Mouse (Mus musculus): ENCODE data around the gene Ube2g2. TPM values are rescaled to one million over a fixed set of nuclear protein-coding genes. Genes with fewer than 3 reads are reported as not detected.

Ube2g2 gene
- total RNA-seq (2022), result 10 to 100 TPM; 78.9 to 82.9 (median 81.2) TPM

GRCm38 (mm10) chr10:77622055-77622988, at the start of gene Ube2g2:
TSS of gene Ube2g2 (plus strand) at chr10:77622275.
- DNase-seq (ENCODE audit: low spot score), result peak; percentile 91

DNA sequence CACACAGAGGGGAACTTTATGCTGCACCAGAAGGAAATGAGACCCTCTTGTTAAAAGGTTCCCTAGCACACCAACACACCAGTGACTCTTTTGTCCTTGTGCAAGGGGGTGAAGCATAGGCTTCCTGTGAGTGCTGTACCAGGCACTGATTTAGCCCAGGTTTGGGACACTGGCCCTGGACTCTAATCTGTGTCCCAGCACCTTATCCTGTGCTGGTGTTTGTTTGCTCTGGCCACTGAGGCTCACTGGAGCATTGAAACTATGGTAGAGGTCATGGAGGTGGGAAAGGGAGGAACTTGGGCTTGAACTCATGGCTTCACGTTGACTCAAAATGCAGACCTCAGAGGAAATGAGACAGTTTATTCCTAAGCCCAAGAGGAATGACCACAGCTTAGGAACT, 48.9 kb upstream of the Ube2g2 start:
- no peak for DNase-seq (ENCODE audit: low spot score)

- DNase-seq (ENCODE audit: low spot score), result no peak
These were observed 41.8 kb upstream of the Ube2g2 start for GRCm38 (mm10) chr10:77580027-77580920.

- no peak for DNase-seq (ENCODE audit: low spot score)
These were observed 41.1 kb upstream of the Ube2g2 start for GRCm38 (mm10) chr10:77581023-77581407.

GRCm38 (mm10) chr10:77581408-77582284, 40.4 kb upstream of the Ube2g2 start, which contains the start of gene Pttg1ip:
TSS of gene Pttg1ip (plus strand) at chr10:77581720.
- peak; percentile 94 for DNase-seq (ENCODE audit: low spot score)

DNA sequence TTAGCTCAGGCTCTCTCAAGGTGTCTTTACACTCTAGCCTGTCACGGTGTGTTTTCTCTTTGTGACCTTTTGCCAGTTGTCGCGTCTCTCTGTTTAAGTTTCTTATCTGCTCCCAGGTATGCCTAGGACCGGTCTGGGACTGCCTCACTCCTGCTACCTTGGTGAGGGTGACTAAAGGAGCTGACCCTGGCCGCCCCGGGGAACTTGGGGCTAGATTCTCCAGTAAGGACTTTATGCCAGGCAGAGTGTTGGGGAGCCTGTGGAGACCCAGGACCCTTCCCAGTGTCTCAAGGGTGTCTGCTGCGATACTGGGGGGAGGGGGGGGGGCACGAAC, 39.8 kb upstream of the Ube2g2 start:
- no peak for DNase-seq (ENCODE audit: low spot score)

DNA sequence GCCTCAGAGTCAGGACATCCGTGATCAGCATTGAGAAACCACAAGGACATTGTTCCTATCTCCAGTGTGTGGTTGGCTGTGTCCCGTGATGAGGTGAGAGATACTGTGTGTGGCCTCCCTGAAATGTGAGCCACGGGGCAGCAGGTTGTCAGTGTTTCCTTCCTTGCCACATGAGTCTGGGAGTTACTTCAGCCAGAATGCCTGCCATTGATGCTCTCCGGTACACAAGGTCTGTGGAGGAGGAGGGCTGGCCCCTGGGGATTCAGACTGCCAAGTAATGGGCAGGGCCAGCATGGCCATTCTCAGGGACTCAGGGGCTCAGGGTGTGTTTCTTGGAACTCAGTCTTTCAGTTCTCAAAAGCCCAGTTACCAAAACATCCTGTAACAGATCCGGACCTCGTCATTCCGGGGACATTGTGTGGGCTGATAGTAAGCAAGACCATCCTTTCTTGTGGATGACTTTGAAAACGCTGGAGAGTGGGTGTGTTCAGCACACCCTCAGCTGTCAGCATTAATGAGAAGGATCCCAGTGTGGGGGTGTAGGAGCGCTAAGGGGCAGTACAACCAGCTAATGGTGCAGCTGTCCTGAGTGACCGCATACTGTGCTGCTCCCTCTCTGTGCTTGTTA, 38.2 kb upstream of the Ube2g2 start:
- peak; percentile 53 for DNase-seq (ENCODE audit: low spot score)

- no peak for DNase-seq (ENCODE audit: low spot score)
These were observed 35.4 kb upstream of the Ube2g2 start for GRCm38 (mm10) chr10:77586637-77587036.

GRCm38 (mm10) chr10:77587091-77587775, 34.8 kb upstream of the Ube2g2 start:
- no peak for DNase-seq (ENCODE audit: low spot score)

DNA sequence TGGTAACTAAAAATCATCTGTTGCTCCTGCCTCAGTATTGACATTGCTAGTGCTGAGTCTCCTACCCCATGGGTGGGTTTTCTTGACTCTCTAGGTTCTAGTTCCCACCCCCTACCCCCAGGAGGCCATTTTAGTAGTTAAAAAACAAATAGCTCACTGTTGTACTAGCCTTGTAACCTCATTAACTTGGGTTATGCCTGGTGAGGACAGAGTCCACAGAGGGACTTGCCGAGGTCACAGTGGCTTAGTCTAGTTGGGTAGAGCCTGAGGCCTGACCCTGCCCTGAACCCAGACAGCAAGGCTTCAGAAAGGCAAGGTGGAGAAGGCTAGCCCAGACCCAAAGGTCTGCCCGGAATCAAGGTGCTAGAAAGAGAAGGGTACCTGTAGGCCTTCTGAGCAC, 34.0 kb upstream of the Ube2g2 start:
- no peak for DNase-seq (ENCODE audit: low spot score)

GRCm38 (mm10) chr10:77589117-77589516, 33.0 kb upstream of the Ube2g2 start:
- no peak for DNase-seq (ENCODE audit: low spot score)

- no peak for DNase-seq (ENCODE audit: low spot score)
These were observed 32.3 kb upstream of the Ube2g2 start for GRCm38 (mm10) chr10:77589749-77590148.

GRCm38 (mm10) chr10:77590812-77591211, 31.3 kb upstream of the Ube2g2 start:
- DNase-seq (ENCODE audit: low spot score), result no peak

DNA sequence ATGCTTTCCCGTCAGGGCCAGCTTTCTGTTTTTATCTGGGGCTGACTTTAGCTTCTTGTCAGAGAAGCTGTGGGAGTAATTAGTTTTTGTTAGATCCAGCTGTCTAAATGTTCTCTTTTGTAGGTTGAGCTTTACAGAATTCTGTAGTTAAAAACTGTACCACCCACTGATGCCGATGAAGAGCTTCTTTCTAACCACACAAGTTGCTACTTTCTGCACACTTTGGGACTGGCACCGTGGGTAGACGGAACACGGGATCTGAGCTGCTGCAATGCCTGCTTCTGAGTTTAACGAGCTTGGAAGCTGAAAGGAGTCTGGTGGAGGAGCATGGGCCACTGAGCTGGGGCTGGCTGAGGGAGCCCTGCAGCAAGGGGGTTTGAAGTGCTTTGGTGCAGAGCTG, 30.5 kb upstream of the Ube2g2 start:
- no peak for DNase-seq (ENCODE audit: low spot score)

GRCm38 (mm10) chr10:77596060-77596459, 26.0 kb upstream of the Ube2g2 start:
- DNase-seq (ENCODE audit: low spot score), result no peak

GRCm38 (mm10) chr10:77603021-77603420, 19.1 kb upstream of the Ube2g2 start:
- no peak for DNase-seq (ENCODE audit: low spot score)

DNA sequence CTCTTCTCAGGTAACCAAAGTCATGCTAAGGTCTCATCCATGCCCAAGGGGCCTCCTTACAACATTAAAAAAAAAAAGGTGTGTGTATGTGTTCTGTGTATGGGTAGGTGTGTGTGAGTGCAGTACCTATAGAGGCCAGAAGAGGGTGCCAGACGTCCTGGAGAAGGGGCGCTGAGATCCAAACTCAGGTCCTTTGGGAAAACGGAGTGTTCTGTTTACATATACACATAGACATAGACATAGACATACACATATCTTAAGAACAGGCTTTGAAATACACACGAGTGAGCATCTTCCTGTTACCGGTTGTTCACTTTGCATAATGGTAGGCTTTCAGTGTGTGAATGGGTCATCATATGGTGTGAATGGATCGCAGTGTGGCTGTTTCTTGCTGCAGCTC, 18.0 kb upstream of the Ube2g2 start:
- no peak for DNase-seq (ENCODE audit: low spot score)

DNA sequence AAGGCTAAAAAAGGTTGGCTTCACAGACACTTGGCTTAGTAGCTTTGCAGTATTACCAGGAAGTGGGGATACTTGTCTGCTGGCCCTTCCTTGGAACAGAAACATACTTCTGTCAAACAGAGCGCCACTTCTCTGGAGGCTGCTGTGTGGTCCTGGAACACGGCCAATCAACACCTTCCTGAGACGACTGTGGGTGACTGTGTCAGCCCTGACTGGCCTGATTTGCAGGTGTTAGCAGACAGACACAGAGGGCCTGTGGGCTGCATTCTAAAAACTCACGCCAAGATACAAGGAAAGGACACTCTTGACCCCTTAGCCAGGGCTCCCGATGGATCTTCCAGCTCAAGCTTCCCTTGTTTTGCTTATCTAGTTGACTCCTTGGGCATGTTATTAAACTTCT, 17.1 kb upstream of the Ube2g2 start:
- DNase-seq (ENCODE audit: low spot score), result no peak

- peak; percentile 41 for DNase-seq (ENCODE audit: low spot score)
These were observed 16.7 kb upstream of the Ube2g2 start for GRCm38 (mm10) chr10:77605368-77605767.

Data from heart, adult 8-10 months (tissue).